Mouse (Mus musculus): ENCODE results near the gene Rsu1. TPM values are rescaled to one million over a fixed set of nuclear protein-coding genes. Genes with fewer than 3 reads are reported as not detected.

Rsu1 gene
- polyA plus RNA-seq, 1 experiment from 2014 or later = 81.1 TPM

- no peak overlapping the region for H3K27ac ChIP-seq (ENCODE audit: low read depth, low read length)
- no peaks in the 10 kb centered on the region for H3K27me3 ChIP-seq (ENCODE audit: control insufficient read depth, insufficient read depth, low read length)
- H3K4me2 ChIP-seq (replicated peaks; ENCODE audit: low read depth, low read length) = no peak overlapping the region
- DNase-seq (ENCODE audit: low spot score) (no peak), ATAC-seq (ENCODE audit: low FRiP score) (no peak)
- 89% methylated on average over 2 of the region's 2 CpGs for WGBS
- no peaks in the 10 kb centered on the region for H3K4me1 ChIP-seq (replicated peaks; ENCODE audit: control insufficient read depth, insufficient read depth, low read length)
- H3K9ac ChIP-seq (ENCODE audit: low read depth, low read length) = no peak overlapping the region
- no peak overlapping the region for H3K4me3 ChIP-seq (ENCODE audit: low read depth, low read length)
- H3K36me3 ChIP-seq (ENCODE audit: control insufficient read depth, insufficient read depth, low read length) = no peaks in the 10 kb centered on the region
- no peaks in the 10 kb centered on the region for H3K9me3 ChIP-seq (ENCODE audit: control insufficient read depth, low read length)
These were observed 64.4 kb downstream of the Rsu1 start for GRCm38 (mm10) chr2:13206825-13207224.

DNA sequence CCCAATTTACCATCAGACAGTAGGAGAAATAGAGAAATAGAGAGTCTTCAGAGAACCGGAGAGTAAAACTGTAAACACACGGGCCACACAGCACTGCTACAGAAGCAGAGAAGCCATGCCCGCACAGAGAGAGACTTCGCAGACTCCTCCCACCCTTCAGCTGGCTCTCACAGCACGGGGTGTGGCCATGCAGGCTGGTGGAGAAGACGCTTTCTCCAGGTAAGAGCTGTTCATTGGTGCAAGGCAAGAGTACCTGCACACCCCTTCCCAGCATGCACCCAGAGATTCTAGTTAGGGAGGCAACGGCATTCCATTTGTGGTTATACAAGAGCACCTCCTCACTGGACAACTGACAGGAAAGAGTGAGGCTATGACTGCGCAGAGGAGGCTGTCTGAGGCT lies 64.8 kb downstream of the Rsu1 start:
- H3K36me3 ChIP-seq (ENCODE audit: control insufficient read depth, insufficient read depth, low read length) = no peaks in the 10 kb centered on the region
- DNase-seq (ENCODE audit: low spot score) (no peak), ATAC-seq (ENCODE audit: low FRiP score) (no peak)
- WGBS = 62% methylated on average over 8 of the region's 8 CpGs
- H3K4me1 ChIP-seq (replicated peaks; ENCODE audit: control insufficient read depth, insufficient read depth, low read length) = no peaks in the 10 kb centered on the region
- no peak overlapping the region for H3K4me3 ChIP-seq (ENCODE audit: low read depth, low read length)
- H3K4me2 ChIP-seq (replicated peaks; ENCODE audit: low read depth, low read length) = no peak overlapping the region
- no peak overlapping the region for H3K27ac ChIP-seq (ENCODE audit: low read depth, low read length)
- no peaks in the 10 kb centered on the region for H3K27me3 ChIP-seq (ENCODE audit: control insufficient read depth, insufficient read depth, low read length)
- no peak overlapping the region for H3K9ac ChIP-seq (ENCODE audit: low read depth, low read length)
- no peaks in the 10 kb centered on the region for H3K9me3 ChIP-seq (ENCODE audit: control insufficient read depth, low read length)

GRCm38 (mm10) chr2:13202805-13203475 lies 68.3 kb downstream of the Rsu1 start:
- Histone ChIP-seq H3K9ac (ENCODE audit: low read depth, low read length) (no peak overlapping the region), H3K4me1 (replicated peaks; ENCODE audit: control insufficient read depth, insufficient read depth, low read length) (no peaks in the 10 kb centered on the region), H3K9me3 (ENCODE audit: control insufficient read depth, low read length) (no peaks in the 10 kb centered on the region), H3K4me3 (ENCODE audit: low read depth, low read length) (no peak overlapping the region), H3K36me3 (ENCODE audit: control insufficient read depth, insufficient read depth, low read length) (no peaks in the 10 kb centered on the region), H3K4me2 (replicated peaks; ENCODE audit: low read depth, low read length) (no peak overlapping the region), H3K27ac (ENCODE audit: low read depth, low read length) (no peak overlapping the region), H3K27me3 (ENCODE audit: control insufficient read depth, insufficient read depth, low read length) (no peaks in the 10 kb centered on the region)
- ATAC-seq (ENCODE audit: low FRiP score) = no peak
- 48% methylated on average over 6 of the region's 6 CpGs for WGBS
- DNase-seq (ENCODE audit: low spot score) = no peak

DNA sequence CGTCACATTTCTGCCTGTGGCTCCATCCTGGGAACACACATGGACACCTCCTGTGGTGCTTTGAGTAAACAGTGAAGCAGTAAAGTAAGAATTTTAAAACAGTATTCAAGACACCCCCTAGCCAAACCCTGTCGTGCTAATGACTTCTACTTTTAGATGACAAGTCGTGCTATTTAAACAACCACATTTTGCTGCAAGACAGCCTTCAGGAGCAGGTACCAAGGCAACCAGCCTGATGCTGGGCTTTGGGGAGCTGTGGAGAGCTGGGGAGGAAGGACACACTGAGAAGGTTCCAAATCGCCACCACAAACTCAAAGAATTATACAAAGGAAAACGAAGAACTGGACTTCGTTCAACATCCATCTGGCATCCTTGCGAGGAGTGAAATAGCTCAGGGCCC lies 71.5 kb downstream of the Rsu1 start:
- H3K9ac ChIP-seq (ENCODE audit: low read depth, low read length) = no peak overlapping the region
- no peak overlapping the region for H3K4me3 ChIP-seq (ENCODE audit: low read depth, low read length)
- WGBS = 84% methylated on average over 7 of the region's 7 CpGs
- H3K36me3 ChIP-seq (ENCODE audit: control insufficient read depth, insufficient read depth, low read length) = no peaks in the 10 kb centered on the region
- H3K27ac ChIP-seq (ENCODE audit: low read depth, low read length) = no peak overlapping the region
- DNase-seq (ENCODE audit: low spot score) (no peak), ATAC-seq (ENCODE audit: low FRiP score) (no peak)
- H3K4me2 ChIP-seq (replicated peaks; ENCODE audit: low read depth, low read length) = no peak overlapping the region
- H3K27me3 ChIP-seq (ENCODE audit: control insufficient read depth, insufficient read depth, low read length) = no peaks in the 10 kb centered on the region
- no peaks in the 10 kb centered on the region for H3K4me1 ChIP-seq (replicated peaks; ENCODE audit: control insufficient read depth, insufficient read depth, low read length)
- H3K9me3 ChIP-seq (ENCODE audit: control insufficient read depth, low read length) = no peaks in the 10 kb centered on the region

DNA sequence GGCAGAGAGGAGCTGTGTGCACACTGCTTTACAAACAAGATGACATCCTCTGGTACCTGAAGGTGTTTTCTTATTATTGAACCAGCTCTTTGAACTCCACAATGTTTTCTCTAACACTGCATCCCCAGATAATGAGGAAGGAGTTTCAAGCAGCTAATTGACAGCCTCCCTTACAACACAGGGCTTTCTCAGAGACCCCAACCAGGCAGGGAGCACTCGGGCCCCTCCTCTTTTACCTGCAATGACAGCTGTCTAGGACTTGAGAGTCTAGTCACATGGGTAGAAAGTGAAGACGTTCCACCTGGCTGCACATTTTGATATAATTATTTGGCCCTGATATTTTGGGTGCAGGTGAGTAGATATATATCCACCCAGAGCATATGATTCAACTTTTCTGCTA lies 72.2 kb downstream of the Rsu1 start:
- H3K9me3 ChIP-seq (ENCODE audit: control insufficient read depth, low read length) = no peaks in the 10 kb centered on the region
- WGBS = 78% methylated on average over 2 of the region's 2 CpGs
- no peaks in the 10 kb centered on the region for H3K4me1 ChIP-seq (replicated peaks; ENCODE audit: control insufficient read depth, insufficient read depth, low read length)
- no peak for ATAC-seq (ENCODE audit: low FRiP score)
- H3K4me3 ChIP-seq (ENCODE audit: low read depth, low read length) = no peak overlapping the region
- H3K27ac ChIP-seq (ENCODE audit: low read depth, low read length) = no peak overlapping the region
- no peak overlapping the region for H3K9ac ChIP-seq (ENCODE audit: low read depth, low read length)
- H3K4me2 ChIP-seq (replicated peaks; ENCODE audit: low read depth, low read length) = no peak overlapping the region
- no peak for DNase-seq (ENCODE audit: low spot score)
- no peaks in the 10 kb centered on the region for H3K36me3 ChIP-seq (ENCODE audit: control insufficient read depth, insufficient read depth, low read length)
- no peaks in the 10 kb centered on the region for H3K27me3 ChIP-seq (ENCODE audit: control insufficient read depth, insufficient read depth, low read length)

GRCm38 (mm10) chr2:13195540-13195939 lies 75.7 kb downstream of the Rsu1 start:
- ATAC-seq (ENCODE audit: low FRiP score) = no peak
- no peak for DNase-seq (ENCODE audit: low spot score)
- WGBS = 60% methylated on average over 7 of the region's 7 CpGs

DNA sequence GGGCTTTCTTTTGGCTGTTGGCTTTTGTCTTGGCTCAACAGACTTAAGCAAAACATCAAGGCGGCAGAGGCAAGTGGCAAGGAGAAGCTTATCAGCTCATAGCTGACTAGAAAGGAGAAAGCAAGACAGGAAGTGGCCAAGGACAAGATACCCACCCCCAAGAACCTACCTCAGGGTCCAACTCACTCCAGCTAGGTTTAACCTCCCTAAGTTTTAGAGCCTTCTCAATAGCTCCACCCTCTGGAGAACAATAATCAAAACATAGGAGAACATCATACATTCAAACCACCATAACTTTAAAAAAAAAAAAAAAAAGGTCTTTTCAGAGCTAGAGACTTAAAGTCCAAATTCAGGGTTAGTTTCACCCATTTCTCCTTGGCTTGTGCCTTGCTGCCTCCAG lies 79.1 kb downstream of the Rsu1 start:
- WGBS = 94% methylated on average over 1 of the region's 1 CpGs
- H3K9ac ChIP-seq (ENCODE audit: low read depth, low read length) = no peak overlapping the region
- H3K27me3 ChIP-seq (ENCODE audit: control insufficient read depth, insufficient read depth, low read length) = no peaks in the 10 kb centered on the region
- DNase-seq (ENCODE audit: low spot score) (no peak), ATAC-seq (ENCODE audit: low FRiP score) (no peak)
- no peaks in the 10 kb centered on the region for H3K9me3 ChIP-seq (ENCODE audit: control insufficient read depth, low read length)
- no peak overlapping the region for H3K27ac ChIP-seq (ENCODE audit: low read depth, low read length)
- H3K4me2 ChIP-seq (replicated peaks; ENCODE audit: low read depth, low read length) = no peak overlapping the region
- no peak overlapping the region for H3K4me3 ChIP-seq (ENCODE audit: low read depth, low read length)
- H3K36me3 ChIP-seq (ENCODE audit: control insufficient read depth, insufficient read depth, low read length) = no peaks in the 10 kb centered on the region
- no peaks in the 10 kb centered on the region for H3K4me1 ChIP-seq (replicated peaks; ENCODE audit: control insufficient read depth, insufficient read depth, low read length)

More at GRCm38 (mm10) chr2:13195540-13195939, 75.7 kb downstream of the Rsu1 start:
- no peaks in the 10 kb centered on the region for H3K36me3 ChIP-seq (ENCODE audit: control insufficient read depth, insufficient read depth, low read length)
- H3K4me2 ChIP-seq (replicated peaks; ENCODE audit: low read depth, low read length) = no peak overlapping the region
- H3K9ac ChIP-seq (ENCODE audit: low read depth, low read length) = no peak overlapping the region
- no peaks in the 10 kb centered on the region for H3K27me3 ChIP-seq (ENCODE audit: control insufficient read depth, insufficient read depth, low read length)
- H3K4me1 ChIP-seq (replicated peaks; ENCODE audit: control insufficient read depth, insufficient read depth, low read length) = no peaks in the 10 kb centered on the region
- H3K27ac ChIP-seq (ENCODE audit: low read depth, low read length) = no peak overlapping the region
- no peak overlapping the region for H3K4me3 ChIP-seq (ENCODE audit: low read depth, low read length)
- H3K9me3 ChIP-seq (ENCODE audit: control insufficient read depth, low read length) = no peaks in the 10 kb centered on the region

DNA sequence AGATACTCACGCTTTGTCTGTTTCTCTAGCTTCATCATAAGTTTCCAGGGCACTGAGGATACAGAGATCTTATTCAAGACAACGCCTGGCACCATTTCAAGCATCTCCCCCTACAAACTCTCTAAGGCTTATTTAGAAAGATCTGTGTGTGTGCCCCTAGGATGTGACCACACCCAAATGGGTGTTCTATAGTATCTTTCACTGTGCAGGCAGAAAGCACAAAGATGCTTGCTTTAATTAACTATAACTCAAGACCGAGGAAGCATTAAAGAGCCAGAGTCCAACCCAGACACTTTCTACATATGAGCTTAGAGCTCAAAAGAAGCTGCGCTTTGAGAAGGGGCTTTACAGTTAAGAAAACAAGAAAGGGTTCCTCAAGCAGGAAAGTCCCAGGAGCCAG lies 80.4 kb downstream of the Rsu1 start:
- no peak overlapping the region for H3K4me2 ChIP-seq (replicated peaks; ENCODE audit: low read depth, low read length)
- no peaks in the 10 kb centered on the region for H3K36me3 ChIP-seq (ENCODE audit: control insufficient read depth, insufficient read depth, low read length)
- ATAC-seq (ENCODE audit: low FRiP score) (no peak), DNase-seq (ENCODE audit: low spot score) (no peak)
- H3K9me3 ChIP-seq (ENCODE audit: control insufficient read depth, low read length) = no peaks in the 10 kb centered on the region
- H3K4me1 ChIP-seq (replicated peaks; ENCODE audit: control insufficient read depth, insufficient read depth, low read length) = no peaks in the 10 kb centered on the region
- H3K9ac ChIP-seq (ENCODE audit: low read depth, low read length) = no peak overlapping the region
- H3K27me3 ChIP-seq (ENCODE audit: control insufficient read depth, insufficient read depth, low read length) = no peaks in the 10 kb centered on the region
- no peak overlapping the region for H3K27ac ChIP-seq (ENCODE audit: low read depth, low read length)
- WGBS = 91% methylated on average over 4 of the region's 4 CpGs
- no peak overlapping the region for H3K4me3 ChIP-seq (ENCODE audit: low read depth, low read length)

GRCm38 (mm10) chr2:13188831-13189495 lies 82.3 kb downstream of the Rsu1 start:
- no peak overlapping the region for H3K9ac ChIP-seq (ENCODE audit: low read depth, low read length)
- no peaks in the 10 kb centered on the region for H3K4me1 ChIP-seq (replicated peaks; ENCODE audit: control insufficient read depth, insufficient read depth, low read length)
- H3K4me2 ChIP-seq (replicated peaks; ENCODE audit: low read depth, low read length) = no peak overlapping the region
- ATAC-seq (ENCODE audit: low FRiP score) (no peak), DNase-seq (ENCODE audit: low spot score) (no peak)
- H3K36me3 ChIP-seq (ENCODE audit: control insufficient read depth, insufficient read depth, low read length) = no peaks in the 10 kb centered on the region
- no peak overlapping the region for H3K27ac ChIP-seq (ENCODE audit: low read depth, low read length)
- 95% methylated on average over 11 of the region's 11 CpGs for WGBS
- no peaks in the 10 kb centered on the region for H3K27me3 ChIP-seq (ENCODE audit: control insufficient read depth, insufficient read depth, low read length)
- no peak overlapping the region for H3K4me3 ChIP-seq (ENCODE audit: low read depth, low read length)
- H3K9me3 ChIP-seq (ENCODE audit: control insufficient read depth, low read length) = no peaks in the 10 kb centered on the region
